11 mouse cellular contexts compared by ENCODE assay signal in genomic region chr7:63929080-63929479, GRCm38 (mm10). TPM values are rescaled to one million over a fixed set of nuclear protein-coding genes. Genes with fewer than 3 reads are reported as not detected.
A peak's percentile ranks its signal among the peaks of the same experiment; 100 is the strongest.
DNase-seq lines count a peak whose midpoint lies in the region; ATAC-seq lines count a peak whose summit lies in the region.
"Had no signal": no experiment of that assay in that cellular context is flagged by ENCODE, and none has a peak within 500 bp of the region (broad histone marks: within the 10 kb centered on the region; RNA-seq: fewer than 3 reads in every experiment).

No protein-coding gene starts in this region.

- H3K4me2 ChIP-seq in hindbrain, embryonic 12.5 days (replicated peaks) = no peak overlapping the region
- H3K4me2 ChIP-seq: embryonic facial prominence, embryonic 12.5 days; lung, embryonic 14.5 days had no signal

- 84% methylated on average over 4 of the region's 4 CpGs for WGBS in hindbrain, embryonic 12.5 days

- H3K9ac ChIP-seq in hindbrain, embryonic 12.5 days = no peak overlapping the region
- H3K9ac ChIP-seq: embryonic facial prominence, embryonic 12.5 days; lung, embryonic 14.5 days had no signal

- no peaks in the 10 kb centered on the region for H3K9me3 ChIP-seq in hindbrain, embryonic 12.5 days (replicated peaks)
- H3K9me3 ChIP-seq: embryonic facial prominence, embryonic 12.5 days had no signal

- DNase-seq in cerebellum, adult 11-12 months = peak; percentile 68
- DNase-seq in cerebellum, postnatal 4 days (ENCODE audit: low spot score in 2 of 2) = no peak
- DNase-seq in ovary, postnatal 36 days (ENCODE audit: low spot score) = peak; percentile 34
- DNase-seq in ovary, postnatal 14 days (ENCODE audit: low spot score) = no peak
- peak; percentile 54 for DNase-seq in kidney, postnatal 10 days
- no peak for DNase-seq in left cerebral cortex, adult 11 months (ENCODE audit: low spot score)
- DNase-seq: lung, embryonic 14.5 days had no signal

- no peaks in the 10 kb centered on the region for H3K27me3 ChIP-seq in hindbrain, embryonic 12.5 days
- H3K27me3 ChIP-seq: embryonic facial prominence, embryonic 12.5 days had no signal

- peaks cover 23% of the 10 kb centered on the region for H3K4me1 ChIP-seq in hindbrain, embryonic 12.5 days

- no peak overlapping the region for H3K4me3 ChIP-seq in hindbrain, embryonic 12.5 days
- H3K4me3 ChIP-seq: embryonic facial prominence, embryonic 12.5 days had no signal

- no peak for ATAC-seq in hindbrain, embryonic 12.5 days (ENCODE audit: low FRiP score)
- no peak for ATAC-seq in granulocyte monocyte progenitor cell, adult 5-6 weeks (replicated peaks; ENCODE audit: poor library complexity, severe bottlenecking)

- H3K27ac ChIP-seq in hindbrain, embryonic 12.5 days = no peak overlapping the region
- H3K27ac ChIP-seq: embryonic facial prominence, embryonic 12.5 days had no signal

- no peaks in the 10 kb centered on the region for H3K36me3 ChIP-seq in hindbrain, embryonic 12.5 days
- H3K36me3 ChIP-seq: embryonic facial prominence, embryonic 12.5 days had no signal

RNA-seq across cellular contexts. Expression of gene Klf13, which starts 9.6 kb away (rescaled TPM):
- polyA plus RNA-seq in hindbrain, embryonic 12.5 days (2016; fragmentation: Nextera tagmentation; extraction: Ambion mirVana) = 28.1 and 30.1 TPM in 2 replicates
- total RNA-seq in granulocyte monocyte progenitor cell, adult 5-6 weeks (2014; fragmentation: Nextera tagmentation) = 39.9 and 51.5 TPM in 2 replicates
- 11.6 and 24.0 TPM in 2 replicates for total RNA-seq in granulocyte monocyte progenitor cell, adult 5-6 weeks (2017)

RNA-seq across cellular contexts. Expression of gene E030018B13Rik, which starts 12.4 kb away (rescaled TPM):
- 0.21 TPM in 1 of 2 replicates, not detected in the other for polyA plus RNA-seq in hindbrain, embryonic 12.5 days (2016; fragmentation: Nextera tagmentation; extraction: Ambion mirVana)
- total RNA-seq in granulocyte monocyte progenitor cell, adult 5-6 weeks (2014; fragmentation: Nextera tagmentation) = not detected in 2 replicates
- not detected in 2 replicates for total RNA-seq in granulocyte monocyte progenitor cell, adult 5-6 weeks (2017)
- polyA plus RNA-seq: embryonic facial prominence, embryonic 12.5 days; frontal cortex, adult 2 months had no signal

Comparison
In these comparisons a context has a peak if more than half of its experiments do, and no peak if none do; other contexts are left out.
1. DNase-seq: peak in cerebellum, adult 11-12 months (single experiment), ovary, postnatal 36 days (single experiment) and kidney, postnatal 10 days (single experiment); none in cerebellum, postnatal 4 days (0 of 2), ovary, postnatal 14 days (single experiment) and left cerebral cortex, adult 11 months (single experiment).